Mouse (Mus musculus) fibroblast of lung, adult 2 months (primary cell): ENCODE measurements around the gene Xpo6.

Source experiments
- DNase-seq: peaks from one replicate; pipeline ENCODE4 v3.0.0-alpha.2; 2011; ENCODE audit warnings: low read depth

Xpo6 gene

GRCm38 (mm10) chr7:126194175-126194574, 6.1 kb downstream of the Xpo6 start:
- DNase-seq = no peak

- no peak for DNase-seq
These were observed 8.8 kb downstream of the Xpo6 start for GRCm38 (mm10) chr7:126191471-126191870.

GRCm38 (mm10) chr7:126189517-126189916, 10.8 kb downstream of the Xpo6 start:
- DNase-seq = no peak

DNA sequence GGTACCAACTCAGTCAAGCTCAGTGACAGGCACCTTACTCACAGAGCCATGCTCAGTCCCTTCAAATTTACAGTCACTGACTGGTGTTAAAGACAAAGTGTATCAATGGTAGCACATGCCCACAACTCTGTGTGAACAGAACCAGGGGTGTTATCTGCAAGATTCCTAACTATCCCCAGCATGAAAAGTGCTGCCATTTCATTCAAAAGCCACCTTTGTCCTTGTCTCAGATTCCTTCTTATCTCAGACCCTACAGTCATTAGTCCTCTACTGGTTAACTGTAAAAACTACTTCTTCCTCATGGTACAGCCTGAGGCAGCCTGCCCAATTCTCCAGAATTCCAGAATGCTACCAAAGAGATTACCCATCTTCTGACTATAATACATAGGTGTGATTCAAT, 14.3 kb downstream of the Xpo6 start:
- no peak for DNase-seq

- DNase-seq = no peak
These were observed 16.7 kb downstream of the Xpo6 start for GRCm38 (mm10) chr7:126183583-126183982.

DNA sequence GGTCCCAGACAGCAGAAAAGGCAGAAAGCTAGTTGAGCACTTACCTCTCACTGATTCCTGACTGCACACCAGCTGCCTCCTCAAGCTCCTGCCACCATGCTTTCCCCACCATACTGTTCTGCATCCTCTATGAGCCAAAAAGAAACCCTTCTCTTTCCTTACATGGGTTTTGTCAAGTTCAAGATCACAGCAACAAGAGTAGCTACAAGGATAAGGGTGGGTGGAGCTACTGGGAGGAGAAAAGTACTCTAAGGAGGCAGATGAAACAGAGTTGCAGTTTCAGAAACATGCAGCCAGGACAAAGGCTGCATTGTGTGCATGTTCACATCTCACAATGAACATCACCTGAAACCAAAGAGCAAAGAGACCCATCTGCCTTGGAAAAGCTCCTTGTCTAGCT, 18.8 kb downstream of the Xpo6 start:
- no peak for DNase-seq

GRCm38 (mm10) chr7:126180956-126181355, 19.3 kb downstream of the Xpo6 start:
- DNase-seq = no peak

DNA sequence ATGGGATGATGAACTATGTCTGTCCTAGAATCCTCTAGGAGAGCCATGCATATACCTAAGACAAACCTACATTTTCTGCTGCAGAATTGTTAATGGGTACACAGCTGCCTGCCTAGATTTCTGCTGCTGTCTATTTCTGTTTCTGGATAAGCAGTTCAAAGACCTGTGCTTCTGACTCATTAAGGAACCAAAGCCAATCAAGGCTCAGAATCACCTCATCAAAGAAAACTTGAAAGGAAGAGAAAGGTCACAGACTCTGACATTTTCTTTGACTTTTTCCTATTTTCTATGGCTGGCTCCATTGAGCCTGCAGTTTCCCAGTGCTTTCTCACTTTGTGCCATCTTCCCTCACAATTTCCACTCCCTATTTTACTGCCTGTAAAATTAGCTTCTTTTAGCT, 21.5 kb downstream of the Xpo6 start:
- DNase-seq = no peak

DNA sequence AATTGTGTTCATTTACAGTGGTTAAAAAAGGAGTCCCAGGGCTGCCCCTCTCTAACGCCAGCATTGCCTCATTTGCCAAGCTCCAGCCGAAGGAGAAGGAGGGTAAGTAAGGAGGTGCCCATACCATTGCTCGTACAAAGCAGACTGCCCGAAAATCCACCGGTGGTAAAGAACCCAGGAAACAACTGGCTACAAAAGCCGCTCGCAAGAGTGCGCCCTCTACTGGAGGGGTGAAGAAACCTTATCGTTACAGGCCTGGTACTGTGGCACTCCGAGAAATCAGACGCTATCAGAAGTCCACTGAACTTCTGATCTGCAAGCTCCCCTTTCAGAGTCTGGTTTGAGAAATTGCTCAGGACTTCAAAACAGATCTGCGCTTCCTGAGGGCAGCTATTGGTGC, 24.3 kb downstream of the Xpo6 start:
- DNase-seq = no peak

GRCm38 (mm10) chr7:126175456-126175855, 24.8 kb downstream of the Xpo6 start:
- DNase-seq = no peak

DNA sequence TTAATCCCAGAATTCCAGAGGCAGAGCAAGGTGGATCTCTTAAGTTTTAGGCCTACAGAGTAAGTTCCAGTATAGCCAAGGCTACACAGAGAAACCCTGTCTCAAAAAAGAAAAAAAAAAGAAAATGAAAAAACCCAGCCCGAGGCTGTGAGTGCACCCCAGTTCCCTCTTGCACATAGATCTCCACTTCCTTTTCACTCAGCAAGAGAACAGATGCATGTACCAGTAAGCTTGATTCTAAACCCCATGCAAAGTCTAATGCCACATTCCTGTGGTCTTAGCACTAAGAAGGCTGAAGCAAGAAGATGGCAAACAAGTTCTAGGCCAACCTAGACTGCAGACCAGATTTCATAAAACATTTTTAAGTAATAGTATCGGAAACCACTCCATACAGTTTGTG, 25.4 kb downstream of the Xpo6 start:
- DNase-seq = no peak

DNA sequence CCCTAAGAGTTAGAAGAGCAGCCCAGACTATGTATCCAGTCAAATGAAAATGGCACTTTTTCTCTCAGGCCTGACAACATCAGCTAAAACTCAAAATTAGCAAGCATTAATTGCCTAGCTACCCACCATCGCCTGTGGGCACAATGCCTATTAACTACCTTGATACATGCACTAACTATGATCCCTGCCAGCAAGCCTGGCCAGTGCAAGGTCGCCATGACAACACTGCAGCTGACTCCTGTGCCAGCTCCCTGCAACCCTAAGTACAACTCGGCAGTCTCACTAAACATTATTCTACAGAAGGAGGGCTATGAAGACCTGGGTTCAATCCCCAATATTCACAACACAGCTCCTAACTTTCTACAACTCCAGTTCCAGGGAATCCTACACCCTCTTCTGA, 28.3 kb downstream of the Xpo6 start:
- no peak for DNase-seq

DNA sequence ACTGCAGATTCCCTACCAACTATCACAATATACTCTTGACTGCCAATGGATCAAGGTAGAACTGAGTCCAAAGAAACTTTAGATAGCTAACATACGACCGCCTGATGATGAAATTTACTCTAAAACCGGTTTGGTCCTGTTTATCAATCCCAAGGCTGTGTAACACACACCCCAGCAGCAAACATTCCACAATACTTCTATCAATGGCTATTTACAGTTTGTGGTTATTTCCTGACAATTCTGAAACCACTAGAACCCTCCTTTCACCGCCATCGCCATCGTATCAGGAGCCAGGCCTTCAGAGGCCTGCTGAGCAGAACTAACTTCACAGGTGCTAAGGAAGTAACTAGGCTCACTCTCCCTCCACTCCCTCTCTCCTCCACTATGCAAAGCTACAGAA, 31.7 kb downstream of the Xpo6 start:
- DNase-seq = no peak

DNA sequence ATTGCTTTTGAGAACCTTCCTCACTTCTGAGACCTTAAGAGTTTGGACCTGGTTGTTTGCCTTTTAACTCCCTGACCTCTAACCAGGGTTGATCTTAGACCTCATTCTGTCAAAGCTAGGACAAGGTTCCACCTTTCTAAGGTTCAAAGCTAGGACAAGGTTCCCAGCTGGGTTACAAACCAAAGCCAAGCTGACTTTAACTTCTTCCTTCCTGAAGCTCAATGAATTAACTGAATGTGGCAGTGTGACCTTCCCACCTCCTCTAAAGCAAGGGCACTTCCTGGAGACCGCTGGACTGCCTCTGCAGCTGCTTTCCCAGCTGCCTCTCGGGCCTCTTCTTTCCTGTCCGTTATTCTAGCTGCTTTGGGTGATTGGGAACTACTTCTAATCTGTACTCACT, 32.9 kb downstream of the Xpo6 start:
- DNase-seq = no peak

DNA sequence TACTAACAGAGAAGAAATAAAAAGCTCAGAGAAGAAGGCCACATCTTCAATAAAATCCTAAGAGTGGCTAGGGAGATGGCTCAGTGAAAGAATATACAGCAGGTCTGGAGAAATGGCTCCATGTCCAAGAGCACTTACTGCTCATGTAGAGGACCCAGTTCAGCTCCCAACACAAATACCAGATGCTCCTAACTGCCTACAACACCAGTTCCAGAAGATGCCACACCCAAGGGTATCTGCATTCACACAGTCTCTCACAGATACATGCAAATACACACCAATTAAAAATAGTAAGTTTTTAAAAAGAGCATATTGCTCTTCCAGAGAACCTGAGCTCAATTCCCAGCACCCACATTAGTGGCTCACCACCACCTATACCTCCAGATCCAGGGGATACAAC, 33.7 kb downstream of the Xpo6 start:
- no peak for DNase-seq

DNA sequence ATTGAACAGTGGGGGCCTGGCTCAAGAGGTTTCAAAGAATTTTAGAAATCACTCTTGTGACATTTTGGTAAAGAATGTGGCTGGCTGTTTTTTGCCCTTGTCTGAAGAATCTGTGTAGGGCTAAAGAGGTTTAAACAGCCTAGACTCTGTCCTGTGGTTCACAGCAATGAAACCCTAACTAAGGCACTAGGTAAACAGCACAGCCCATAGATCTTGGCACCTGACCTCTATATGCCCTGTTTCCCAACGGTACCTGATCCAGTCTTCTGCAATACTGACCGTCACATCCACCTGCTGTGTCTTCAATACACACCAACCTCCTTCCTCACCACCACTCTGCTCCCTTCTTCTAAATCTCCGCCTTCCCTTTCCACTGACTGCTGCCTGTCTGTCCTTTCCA, 42.1 kb downstream of the Xpo6 start:
- no peak for DNase-seq

GRCm38 (mm10) chr7:126155746-126156145, 44.6 kb downstream of the Xpo6 start:
- no peak for DNase-seq

- DNase-seq = no peak
These were observed 45.6 kb downstream of the Xpo6 start for GRCm38 (mm10) chr7:126154731-126155130.

DNA sequence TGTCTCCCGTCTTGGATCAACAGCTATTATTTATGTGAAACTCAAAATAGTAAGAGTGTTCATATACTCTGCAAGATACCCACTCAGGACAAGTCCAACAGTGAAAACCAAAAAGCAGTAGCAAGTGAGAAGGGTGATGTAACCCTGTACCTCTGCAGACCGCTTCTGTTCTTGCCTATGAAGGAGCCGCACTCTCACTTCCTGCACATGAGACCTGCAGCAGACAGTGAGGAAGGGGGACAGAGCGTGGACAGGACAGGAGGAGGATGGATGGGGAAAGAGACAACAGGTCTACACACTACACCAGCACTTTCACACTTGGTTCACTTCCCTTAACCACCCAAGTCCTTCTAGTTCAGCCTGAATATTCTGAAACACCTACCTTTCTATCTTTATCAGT, 48.0 kb downstream of the Xpo6 start:
- DNase-seq = no peak

GRCm38 (mm10) chr7:126146156-126146555, 54.1 kb downstream of the Xpo6 start:
- no peak for DNase-seq

- DNase-seq = no peak
These were observed 55.9 kb downstream of the Xpo6 start for GRCm38 (mm10) chr7:126144364-126144763.

- DNase-seq = no peak
These were observed 62.5 kb downstream of the Xpo6 start for GRCm38 (mm10) chr7:126137850-126138249.

DNA sequence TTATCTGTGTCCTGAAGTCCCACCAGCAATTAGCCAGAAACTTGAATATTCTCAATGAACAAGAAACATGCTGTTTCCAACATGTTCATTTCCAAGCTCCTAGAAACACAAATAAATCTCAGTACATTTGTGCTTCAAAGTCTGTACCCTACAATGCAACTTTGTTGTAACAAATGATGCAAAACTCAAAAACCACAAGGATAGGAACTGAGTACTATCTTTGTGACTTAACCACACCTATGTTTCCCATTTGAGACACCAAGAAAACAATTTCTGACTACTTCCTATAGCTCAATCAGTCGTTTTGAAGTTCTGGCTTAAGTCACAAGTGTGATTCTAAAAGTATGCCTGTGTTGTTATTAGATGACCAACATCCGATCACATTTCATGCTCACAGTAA, 64.9 kb downstream of the Xpo6 start:
- DNase-seq = no peak

- peak; percentile 26 for DNase-seq
These were observed 65.5 kb downstream of the Xpo6 start for GRCm38 (mm10) chr7:126134634-126135321.

- DNase-seq = no peak
These were observed 72.6 kb downstream of the Xpo6 start for GRCm38 (mm10) chr7:126127673-126128072.
